Mouse (Mus musculus) heart, embryonic 16.5 days (tissue): ENCODE results near the gene Tmc4. TPM values are rescaled to one million over a fixed set of nuclear protein-coding genes. Genes with fewer than 3 reads are reported as not detected.

Experiments used
- ATAC-seq: fragments of 200-750 bp; cut with Nextera tagmentation; replicated peaks from 2 replicates; pipeline ENCODE4 v1.8.0; 2017; ENCODE audit warnings: moderate number of reproducible peaks; ENCODE audit not compliant: insufficient read depth, low FRiP score; ENCODE audit errors: extremely low read depth
- H3K27ac ChIP-seq: fragments of 300-500 bp; sonication (generic); 2 replicates; pipeline ENCODE4 v1.5.1; 2014; ENCODE audit warnings: mild to moderate bottlenecking, low read length, control low read depth, moderate library complexity
- H3K27me3 ChIP-seq: fragments of 300-500 bp; sonication (generic); 2 replicates; pipeline ENCODE4 v1.6.1; 2014; ENCODE audit warnings: low read length, mixed read lengths; ENCODE audit not compliant: control insufficient read depth, insufficient read depth
- H3K36me3 ChIP-seq: fragments of 300-500 bp; sonication (generic); 2 replicates; pipeline ENCODE4 v1.6.1; 2014; ENCODE audit not compliant: control insufficient read depth, insufficient read depth
- H3K4me1 ChIP-seq: fragments of 300-500 bp; sonication (generic); 2 replicates; pipeline ENCODE4 v1.6.1; 2014; ENCODE audit warnings: low read length, mixed read lengths; ENCODE audit not compliant: control insufficient read depth, insufficient read depth
- H3K4me2 ChIP-seq: fragments of 300-500 bp; sonication (generic); 2 replicates; pipeline ENCODE4 v1.6.1; 2014; ENCODE audit warnings: low read depth, mild to moderate bottlenecking, control low read depth, low read length
- H3K4me3 ChIP-seq: fragments of 300-500 bp; sonication (generic); 2 replicates; pipeline ENCODE4 v1.5.1; 2014; ENCODE audit warnings: mild to moderate bottlenecking, control low read depth, low read length
- H3K9ac ChIP-seq: fragments of 300-500 bp; sonication (generic); 2 replicates; pipeline ENCODE4 v1.6.1; 2014; ENCODE audit warnings: low read length, control low read depth
- H3K9me3 ChIP-seq: fragments of 300-500 bp; sonication (generic); replicated peaks from 2 replicates; pipeline ENCODE4 v1.6.1; 2016; ENCODE audit warnings: low read length; ENCODE audit not compliant: control insufficient read depth
- WGBS: fragments of 180-500 bp; shearing (Covaris S2); extraction: QIAGEN DNeasy Blood & Tissue Kit; methylation state at CpG from one replicate; pipeline ENCODE4 v1.1.7; 2014; 5-methylcytosine and 5-hydroxymethylcytosine counted together
- polyA plus RNA-seq: library from polyadenylated mRNA; unstranded; fragments of >200 nt; fragmentation: Nextera tagmentation; extraction: Ambion mirVana; gene quantifications from 2 replicates; pipeline ENCODE4 v1.2.1, GENCODE M21; 2015

The Tmc4 gene
- polyA plus RNA-seq, 1 experiment from 2014 or later = 7.3 TPM

DNA sequence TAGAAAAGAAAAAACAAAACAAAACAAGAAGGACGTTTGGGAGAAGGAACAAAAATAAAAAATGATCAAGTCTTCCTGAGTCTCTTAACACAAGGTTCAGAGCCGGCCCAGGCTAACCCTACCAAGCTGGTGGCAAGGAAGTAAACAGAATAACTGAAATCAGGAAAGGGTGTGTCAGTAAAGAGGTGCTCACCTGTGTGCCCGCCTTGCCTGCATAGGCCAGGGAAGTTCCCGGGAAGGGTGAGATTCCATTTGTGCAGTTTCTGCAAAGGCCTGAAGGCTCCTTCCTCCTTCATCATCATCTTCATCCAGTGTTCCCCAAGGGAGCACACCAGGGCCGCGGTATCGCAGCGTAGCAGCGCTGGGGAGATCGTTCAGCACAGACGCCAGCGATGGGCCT is 982 bp downstream of the Tmc4 start:
- Histone ChIP-seq H3K4me1 (no peaks in the 10 kb centered on the region), H3K4me2 (no peak overlapping the region), H3K36me3 (0 out of 2 replicates have a peak, but pooled peaks cover 2% of the 10 kb centered on the region), H3K4me3 (no peak overlapping the region), H3K27me3 (no peaks in the 10 kb centered on the region), H3K9ac (no peak overlapping the region), H3K27ac (no peak overlapping the region), H3K9me3 (no peaks in the 10 kb centered on the region)
- WGBS = 85% methylated on average over 12 of the region's 12 CpGs
- ATAC-seq = no peak

DNA sequence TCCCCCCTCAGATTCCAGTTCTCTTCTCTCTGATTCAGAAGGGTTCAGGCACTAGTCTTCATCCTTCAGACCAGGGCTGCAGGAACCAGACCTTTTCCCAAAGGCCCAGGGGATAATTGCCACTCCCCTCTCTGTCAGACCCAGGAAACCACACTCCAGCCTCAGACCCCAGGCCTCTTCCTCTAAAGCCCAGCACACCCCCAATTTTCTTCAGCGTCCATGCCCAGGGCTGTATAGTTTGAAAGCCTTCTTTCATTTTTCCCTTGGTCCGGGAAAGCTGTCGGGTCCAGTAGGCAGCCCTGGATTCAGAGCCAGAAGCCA is 2.2 kb downstream of the Tmc4 start:
- no peak for ATAC-seq
- no peak overlapping the region for H3K9ac ChIP-seq
- no peak overlapping the region for H3K27ac ChIP-seq
- 79% methylated on average over 3 of the region's 3 CpGs for WGBS
- H3K9me3 ChIP-seq = no peaks in the 10 kb centered on the region
- H3K4me1 ChIP-seq = no peaks in the 10 kb centered on the region
- no peaks in the 10 kb centered on the region for H3K27me3 ChIP-seq
- 0 out of 2 replicates have a peak, but pooled peaks cover 1% of the 10 kb centered on the region for H3K36me3 ChIP-seq
- no peak overlapping the region for H3K4me3 ChIP-seq
- H3K4me2 ChIP-seq = no peak overlapping the region

DNA sequence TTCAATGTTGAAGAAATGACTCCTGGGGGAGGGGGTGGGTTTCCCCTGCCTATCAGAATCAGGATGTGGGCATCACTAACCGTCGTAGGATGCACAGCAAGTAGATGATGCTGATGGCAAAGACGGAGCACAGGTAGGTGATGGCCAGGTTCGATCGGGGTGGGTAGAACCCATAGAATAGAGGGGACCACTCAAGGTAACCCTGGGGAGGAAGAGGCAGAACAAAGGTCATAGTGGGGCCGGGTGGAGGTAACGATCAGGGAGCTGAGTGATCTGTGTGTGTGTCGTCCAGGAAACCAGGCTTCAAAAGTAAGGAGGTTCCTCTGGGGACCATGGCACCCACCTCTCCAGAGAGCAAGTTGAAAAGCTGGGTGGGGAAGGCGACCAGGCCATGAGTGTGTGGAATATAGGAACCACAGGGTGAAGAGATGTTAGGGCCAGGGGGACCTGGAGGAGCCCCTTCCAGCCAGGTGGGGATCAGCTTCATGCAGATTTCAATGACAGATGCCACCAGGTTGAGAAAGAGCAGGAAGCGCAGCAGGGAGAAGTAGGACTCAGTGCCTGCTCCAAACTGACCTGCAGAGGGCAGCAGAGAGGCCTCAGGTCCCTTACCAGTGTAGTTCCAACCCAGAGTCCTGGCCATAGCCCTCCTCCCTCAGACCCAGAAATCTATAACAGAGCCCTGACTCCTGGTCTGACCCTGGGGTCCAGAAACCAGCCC is 2.7 kb downstream of the Tmc4 start:
- H3K9ac ChIP-seq = no peak overlapping the region
- H3K27ac ChIP-seq = no peak overlapping the region
- no peaks in the 10 kb centered on the region for H3K27me3 ChIP-seq
- H3K4me2 ChIP-seq = no peak overlapping the region
- H3K9me3 ChIP-seq = no peaks in the 10 kb centered on the region
- H3K4me3 ChIP-seq = no peak overlapping the region
- H3K4me1 ChIP-seq = no peaks in the 10 kb centered on the region
- no peaks in the 10 kb centered on the region for H3K36me3 ChIP-seq
- WGBS = 66% methylated on average over 10 of the region's 10 CpGs
- ATAC-seq = peak; percentile 80

DNA sequence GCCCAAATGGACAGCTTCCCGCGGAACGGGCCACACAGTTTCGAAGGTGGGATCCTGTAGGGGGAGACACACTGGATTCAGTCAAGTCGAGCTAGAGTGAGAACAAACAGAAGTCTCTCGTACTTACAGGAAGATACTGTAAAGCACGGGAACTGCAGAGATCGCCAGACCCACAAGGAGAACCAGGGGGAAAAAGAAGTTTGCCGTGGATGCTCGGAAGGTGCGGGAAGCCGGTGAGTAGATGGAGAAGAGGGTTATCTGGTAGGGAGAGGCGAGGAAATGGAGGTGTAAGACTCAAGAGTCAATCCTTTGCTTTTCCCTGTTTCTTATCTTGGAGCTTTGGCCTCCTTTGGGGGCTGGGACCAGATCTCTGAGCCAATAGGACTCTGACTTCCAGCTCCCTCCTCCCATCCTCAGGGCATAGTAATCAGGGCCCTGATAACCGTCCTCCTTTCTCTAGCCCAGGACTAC is 10.4 kb downstream of the Tmc4 start:
- peak overlapping the region; percentile 43; the same call in 1 of the 2 replicates for H3K9ac ChIP-seq
- no peak for ATAC-seq
- H3K4me2 ChIP-seq = peak overlapping the region; percentile 7
- H3K27ac ChIP-seq = no peak overlapping the region
- peak overlapping the region; percentile 23 for H3K4me3 ChIP-seq
- H3K36me3 ChIP-seq = peaks cover 11% of the 10 kb centered on the region
- no peaks in the 10 kb centered on the region for H3K27me3 ChIP-seq
- 8% methylated on average over 14 of the region's 14 CpGs for WGBS
- peaks cover 28% of the 10 kb centered on the region for H3K4me1 ChIP-seq
- H3K9me3 ChIP-seq = no peaks in the 10 kb centered on the region

DNA sequence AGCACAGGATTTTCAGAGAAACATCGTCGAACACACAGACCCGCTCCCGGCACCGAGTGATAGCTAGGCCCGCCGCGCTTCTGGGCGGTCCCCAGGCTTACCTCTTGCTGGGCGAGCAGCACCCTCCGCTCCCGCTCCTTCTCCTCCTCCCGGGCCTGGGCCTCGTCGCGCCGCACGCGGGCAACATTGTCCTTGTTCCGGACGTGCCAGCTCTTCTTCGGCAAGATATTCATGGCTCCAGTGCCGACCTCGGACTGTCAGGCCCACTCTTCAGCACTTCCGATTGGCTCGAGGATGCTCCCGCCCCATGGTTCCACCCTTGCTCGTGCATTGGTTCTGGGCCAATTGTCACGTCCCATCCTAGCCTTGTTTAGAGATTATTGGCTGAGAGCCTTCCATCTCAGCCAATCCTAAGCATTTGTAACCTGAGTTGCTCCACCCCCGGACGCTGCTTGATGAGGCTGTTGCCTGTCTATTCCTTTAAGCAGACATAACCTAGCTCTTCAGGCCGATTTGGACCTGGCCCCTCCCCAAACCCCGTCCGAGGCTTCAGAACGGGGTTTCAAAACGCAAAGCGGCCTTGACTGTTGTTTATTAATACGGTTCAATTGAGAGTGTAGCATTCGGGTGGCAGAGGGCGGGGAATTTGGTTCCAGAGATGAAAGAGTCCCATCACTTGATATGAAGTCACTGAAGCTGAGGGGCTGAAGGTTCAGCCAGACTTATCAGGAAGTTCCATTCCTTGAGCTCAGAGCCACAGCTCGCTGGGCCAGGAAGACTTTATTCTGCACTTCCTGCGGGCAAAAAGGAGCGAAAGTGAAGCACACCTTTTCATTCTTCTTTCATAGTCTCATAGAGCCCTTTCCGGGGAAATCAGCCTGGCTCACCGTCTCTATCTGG is 11.9 kb downstream of the Tmc4 start, which contains the start of gene Leng1:
TSS of gene Leng1 (minus strand) at position 626 of the 900 bp plus-strand sequence.
- Histone ChIP-seq H3K4me3 (peak within 1 kb of the TSS; percentile 79), H3K9ac (peak within 1 kb of the TSS; percentile 87), H3K4me2 (peak within 1 kb of the TSS; percentile 87), H3K9me3 (no peaks in the 10 kb centered on the region), H3K36me3 (peaks cover 23% of the 10 kb centered on the region), H3K27me3 (no peaks in the 10 kb centered on the region), H3K27ac (peak within 1 kb of the TSS; percentile 94), H3K4me1 (peaks cover 28% of the 10 kb centered on the region)
- peak; percentile 99 for ATAC-seq
- 2% methylated on average over 45 of the region's 45 CpGs for WGBS

DNA sequence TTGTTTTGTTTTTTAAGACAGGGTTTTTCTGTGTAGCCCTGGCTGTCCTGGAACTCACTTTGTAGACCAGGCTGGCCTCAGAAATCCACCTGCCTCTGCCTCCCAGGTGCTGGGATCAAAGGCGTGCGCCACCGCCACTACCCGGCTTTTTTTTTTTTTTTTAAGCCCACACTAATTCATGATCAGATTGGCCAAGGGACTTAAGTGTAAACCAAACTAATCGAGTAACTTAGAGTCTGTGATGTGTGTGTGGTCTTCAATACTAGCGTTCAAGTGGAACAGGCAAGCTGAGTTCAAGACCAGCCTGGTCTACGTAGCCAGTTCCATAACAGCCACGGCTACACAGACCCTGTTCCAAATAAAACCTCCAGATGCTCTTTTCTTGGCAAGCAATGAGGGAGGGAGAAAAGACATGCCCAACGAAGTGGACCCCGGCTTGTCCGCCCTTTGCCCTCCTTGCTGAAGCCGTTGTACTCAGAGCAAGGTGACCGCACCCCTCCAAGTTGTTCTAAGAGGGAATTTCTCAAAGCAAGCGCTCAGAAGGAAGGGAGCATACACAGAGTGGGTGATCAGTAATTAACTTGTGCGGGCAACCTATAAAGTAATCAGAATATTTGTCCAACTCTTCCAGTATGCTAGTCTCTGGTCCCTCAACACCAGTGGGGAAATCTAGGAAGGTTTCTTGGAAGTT is 12.7 kb downstream of the Tmc4 start:
- Histone ChIP-seq H3K9me3 (no peaks in the 10 kb centered on the region), H3K9ac (peak overlapping the region; percentile 87), H3K4me2 (peak overlapping the region; percentile 87), H3K36me3 (peaks cover 31% of the 10 kb centered on the region), H3K27ac (peak overlapping the region; percentile 94), H3K27me3 (no peaks in the 10 kb centered on the region), H3K4me3 (peak overlapping the region; percentile 79), H3K4me1 (peaks cover 28% of the 10 kb centered on the region)
- peak; percentile 38 for ATAC-seq
- 26% methylated on average over 15 of the region's 15 CpGs for WGBS

DNA sequence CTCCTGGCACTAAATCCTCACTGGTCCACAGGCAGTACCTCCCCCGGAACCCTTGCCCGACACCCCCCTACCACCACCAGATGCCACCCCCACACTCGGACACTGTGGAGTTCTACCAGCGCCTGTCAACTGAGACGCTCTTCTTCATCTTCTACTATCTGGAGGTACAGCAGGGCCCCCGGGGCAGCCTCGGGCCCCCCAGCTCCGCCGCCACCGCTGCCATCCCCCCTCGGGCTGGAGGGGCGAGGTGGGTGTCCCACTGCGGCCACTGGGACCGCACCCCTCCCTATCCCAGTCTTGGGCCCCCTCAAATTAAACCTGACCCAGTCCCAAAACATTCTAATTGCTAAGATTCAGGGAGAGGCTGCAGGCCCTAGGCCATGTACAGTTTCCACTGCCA is 18.8 kb downstream of the Tmc4 start:
- no peak for ATAC-seq
- H3K4me3 ChIP-seq = no peak overlapping the region
- WGBS = 94% methylated on average over 14 of the region's 14 CpGs

DNA sequence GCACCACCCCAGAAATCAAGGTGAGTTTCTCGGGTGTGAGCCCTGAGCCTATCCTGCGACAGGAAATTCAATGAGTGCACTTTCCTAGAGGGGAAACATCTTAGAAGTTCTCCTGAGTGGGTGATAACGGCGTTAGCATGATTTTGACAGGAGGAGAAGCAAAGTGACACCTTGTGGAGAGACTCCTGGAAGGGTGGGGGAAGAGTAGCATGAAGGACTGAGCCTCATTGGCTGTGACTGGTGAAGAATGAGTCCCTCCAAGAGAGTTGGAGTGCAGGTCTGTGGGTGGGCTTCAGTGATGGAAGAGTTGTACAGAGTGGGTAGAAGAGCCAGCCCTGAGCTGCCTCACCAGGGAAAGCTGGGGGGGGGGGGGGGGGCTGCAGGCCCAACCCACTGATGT is 20.4 kb downstream of the Tmc4 start:
- no peak for ATAC-seq
- no peak overlapping the region for H3K9ac ChIP-seq
- H3K9me3 ChIP-seq = no peaks in the 10 kb centered on the region
- no peak overlapping the region for H3K4me2 ChIP-seq
- no peak overlapping the region for H3K4me3 ChIP-seq
- peaks cover 88% of the 10 kb centered on the region for H3K36me3 ChIP-seq
- no peaks in the 10 kb centered on the region for H3K27me3 ChIP-seq
- WGBS = 71% methylated on average over 4 of the region's 4 CpGs
- no peaks in the 10 kb centered on the region for H3K4me1 ChIP-seq
- no peak overlapping the region for H3K27ac ChIP-seq

More for the DNA sequence above, 18.8 kb downstream of the Tmc4 start:
- H3K4me1 ChIP-seq = peaks cover 4% of the 10 kb centered on the region
- H3K4me2 ChIP-seq = no peak overlapping the region
- H3K27me3 ChIP-seq = no peaks in the 10 kb centered on the region
- no peak overlapping the region for H3K27ac ChIP-seq
- H3K9ac ChIP-seq = no peak overlapping the region
- peaks cover 84% of the 10 kb centered on the region for H3K36me3 ChIP-seq
- no peaks in the 10 kb centered on the region for H3K9me3 ChIP-seq
